Mouse (Mus musculus) small intestine, adult 2 months (tissue): ENCODE measurements around the gene Sycp2. TPM values are rescaled to one million over a fixed set of nuclear protein-coding genes. Genes with fewer than 3 reads are reported as not detected.
A peak's percentile ranks its signal among the peaks of the same experiment; 100 is the strongest.

Experiments
- H3K27ac ChIP-seq: fragments of 200-500 bp; 2 replicates; pipeline ENCODE4 v1.5.1; 2012; ENCODE audit warnings: low read depth, low read length, control low read depth, inconsistent platforms; ENCODE audit not compliant: insufficient read depth
- H3K27me3 ChIP-seq: fragments of 200-500 bp; 2 replicates; pipeline ENCODE4 v1.6.1; 2012; ENCODE audit warnings: mild to moderate bottlenecking, moderate library complexity, low read length, inconsistent platforms; ENCODE audit not compliant: control insufficient read depth, insufficient read depth
- H3K36me3 ChIP-seq: fragments of 200-500 bp; 2 replicates; pipeline ENCODE4 v1.6.1; 2012; ENCODE audit warnings: mild to moderate bottlenecking, low read length, control low read depth, inconsistent platforms; ENCODE audit not compliant: control insufficient read depth, insufficient read depth
- H3K4me1 ChIP-seq: fragments of 200-500 bp; 2 replicates; pipeline ENCODE4 v1.6.1; 2012; ENCODE audit warnings: low read length, inconsistent platforms, mixed read lengths; ENCODE audit not compliant: control insufficient read depth, insufficient read depth, insufficient read length
- H3K4me3 ChIP-seq: fragments of 200-500 bp; 2 replicates; pipeline ENCODE4 v1.5.1; 2012; ENCODE audit warnings: low read depth, mild to moderate bottlenecking, control low read depth, inconsistent platforms, low read length, moderate library complexity
- CTCF ChIP-seq: fragments of 200-500 bp; IDR thresholded peaks from 2 replicates; pipeline ENCODE4 v1.5.1; 2012; ENCODE audit warnings: low read depth, mild to moderate bottlenecking, control low read depth, inconsistent platforms, low read length, moderate library complexity, mixed read lengths; ENCODE audit not compliant: insufficient replicate concordance, insufficient read length; ENCODE audit errors: extremely low read depth
- POLR2A ChIP-seq: fragments of 200-500 bp; IDR thresholded peaks from 2 replicates; pipeline ENCODE4 v1.6.1; 2012; ENCODE audit warnings: low read depth, mild to moderate bottlenecking, control low read depth, inconsistent platforms, low read length, moderate library complexity
- WGBS: fragments of 180-500 bp; shearing (Covaris S2); methylation state at CpG from one replicate; pipeline ENCODE4 v1.1.7; 2018; 5-methylcytosine and 5-hydroxymethylcytosine counted together
- polyA plus RNA-seq: library from polyadenylated mRNA; depleted of rRNA; stranded (reverse); fragments of >200 nt; gene quantifications from 2 replicates; pipeline ENCODE4 v1.2.3, GENCODE M21; 2012

The Sycp2 gene
- polyA plus RNA-seq, 1 experiment, result not detected

GRCm38 (mm10) chr2:178422186-178422585 is 14.7 kb upstream of the Sycp2 start:
- Histone ChIP-seq H3K27ac (no peak overlapping the region), H3K4me3 (no peak overlapping the region), H3K36me3 (no peaks in the 10 kb centered on the region), H3K4me1 (no peaks in the 10 kb centered on the region), H3K27me3 (no peaks in the 10 kb centered on the region)
- TF ChIP-seq CTCF, result no peak
- TF ChIP-seq POLR2A, result no peak
- 43% methylated on average over 3 of the region's 3 CpGs for WGBS

- no peaks in the 10 kb centered on the region for H3K36me3 ChIP-seq
- H3K27ac ChIP-seq, result no peak overlapping the region
- 82% methylated on average over 6 of the region's 6 CpGs for WGBS
- H3K4me3 ChIP-seq, result no peak overlapping the region
- H3K27me3 ChIP-seq, result no peaks in the 10 kb centered on the region
- H3K4me1 ChIP-seq, result no peaks in the 10 kb centered on the region
- no peak for TF ChIP-seq CTCF
- no peak for TF ChIP-seq POLR2A
Observed at GRCm38 (mm10) chr2:178421603-178422002, 14.1 kb upstream of the Sycp2 start.

- 89% methylated on average over 9 of the region's 9 CpGs for WGBS
- no peaks in the 10 kb centered on the region for H3K36me3 ChIP-seq
- H3K4me1 ChIP-seq, result no peaks in the 10 kb centered on the region
- H3K27ac ChIP-seq, result no peak overlapping the region
- TF ChIP-seq CTCF, result no peak
- no peak for TF ChIP-seq POLR2A
- no peaks in the 10 kb centered on the region for H3K27me3 ChIP-seq
- no peak overlapping the region for H3K4me3 ChIP-seq
Observed at GRCm38 (mm10) chr2:178420576-178420975, 13.1 kb upstream of the Sycp2 start.

- no peak overlapping the region for H3K4me3 ChIP-seq
- peaks cover 9% of the 10 kb centered on the region for H3K4me1 ChIP-seq
- WGBS, result 71% methylated on average over 4 of the region's 4 CpGs
- TF ChIP-seq POLR2A, result no peak
- TF ChIP-seq CTCF, result no peak
- no peak overlapping the region for H3K27ac ChIP-seq
- H3K36me3 ChIP-seq, result no peaks in the 10 kb centered on the region
- H3K27me3 ChIP-seq, result 0 out of 2 replicates have a peak, but pooled peaks cover 7% of the 10 kb centered on the region
Observed at GRCm38 (mm10) chr2:178416970-178417369, 9.5 kb upstream of the Sycp2 start.

- 58% methylated on average over 13 of the region's 13 CpGs for WGBS
- no peak overlapping the region for H3K4me3 ChIP-seq
- no peaks in the 10 kb centered on the region for H3K36me3 ChIP-seq
- peaks cover 9% of the 10 kb centered on the region for H3K4me1 ChIP-seq
- no peak for TF ChIP-seq POLR2A
- no peak for TF ChIP-seq CTCF
- 0 out of 2 replicates have a peak, but pooled peaks cover 7% of the 10 kb centered on the region for H3K27me3 ChIP-seq
- H3K27ac ChIP-seq, result 0 out of 2 replicates have a peak overlapping the region, but pooled peaks have one; percentile 23
Observed at GRCm38 (mm10) chr2:178416427-178416826, 8.9 kb upstream of the Sycp2 start.

- TF ChIP-seq CTCF (no peak), POLR2A (no peak)
- peak overlapping the region; percentile 78; the same call in 1 of the 2 replicates for H3K4me3 ChIP-seq
- no peak overlapping the region for H3K27ac ChIP-seq
- H3K36me3 ChIP-seq, result no peaks in the 10 kb centered on the region
- H3K27me3 ChIP-seq, result 0 out of 2 replicates have a peak, but pooled peaks cover 7% of the 10 kb centered on the region
- 39% methylated on average over 3 of the region's 3 CpGs for WGBS
- peaks cover 9% of the 10 kb centered on the region for H3K4me1 ChIP-seq
Observed at GRCm38 (mm10) chr2:178415150-178415448, 7.6 kb upstream of the Sycp2 start.

GRCm38 (mm10) chr2:178414261-178415149 is 7.0 kb upstream of the Sycp2 start, which contains the start of the genes Ppp1r3d and Fam217b:
Gene Ppp1r3d, minus strand, starts transcription at chr2:178414472.
Gene Fam217b, plus strand, starts transcription at chr2:178414524.
- H3K4me1 ChIP-seq, result peaks cover 9% of the 10 kb centered on the region
- H3K27ac ChIP-seq, result no peak within 1 kb of the TSS
- no peaks in the 10 kb centered on the region for H3K36me3 ChIP-seq
- TF ChIP-seq CTCF, result no peak
- no peak for TF ChIP-seq POLR2A
- under 1% methylated on average over 73 of the region's 74 CpGs for WGBS
- H3K27me3 ChIP-seq, result 0 out of 2 replicates have a peak, but pooled peaks cover 7% of the 10 kb centered on the region
- H3K4me3 ChIP-seq, result peak within 1 kb of the TSS; percentile 78
